Mouse (Mus musculus): ENCODE measurements at regions not wholly inside any gene's neighbourhood (a gene's known extent, or its start where the extent isn't known, plus 50 kb on each side); places are given as distances from the start of the nearest gene placed in this dataset.
"Not testable (repeated sequence)": the region's sequence is repeated elsewhere in the genome, so short reads cannot be mapped to it uniquely, and the experiment has no call there.

GRCm38 (mm10) chr13:82620749-82621148 lies 837.9 kb downstream of the Cetn3 start:
- DNase-seq (ENCODE audit: low spot score), result no peak
- Histone ChIP-seq H3K27ac (ENCODE audit: low read depth, low read length) (no peak overlapping the region), H3K4me1 (replicated peaks; ENCODE audit: control insufficient read depth, insufficient read depth, low read length) (no peaks in the 10 kb centered on the region)

GRCm38 (mm10) chr13:82628727-82629126 lies 845.9 kb downstream of the Cetn3 start:
- H3K4me1 ChIP-seq (replicated peaks; ENCODE audit: control insufficient read depth, insufficient read depth, low read length); H3K36me3 ChIP-seq (ENCODE audit: control insufficient read depth, insufficient read depth, low read length); ATAC-seq (ENCODE audit: low FRiP score); H3K27me3 ChIP-seq (ENCODE audit: control insufficient read depth, insufficient read depth, low read length); H3K9ac ChIP-seq (ENCODE audit: low read depth, low read length); H3K4me2 ChIP-seq (replicated peaks; ENCODE audit: low read depth, low read length); H3K4me3 ChIP-seq (ENCODE audit: low read depth, low read length); H3K27ac ChIP-seq (ENCODE audit: low read depth, low read length); H3K9me3 ChIP-seq (ENCODE audit: control insufficient read depth, low read length); DNase-seq (ENCODE audit: low spot score): not testable (repeated sequence)

More at GRCm38 (mm10) chr13:82620749-82621148, 837.9 kb downstream of the Cetn3 start:
- Histone ChIP-seq H3K4me2 (replicated peaks; ENCODE audit: low read depth, low read length) (no peak overlapping the region), H3K36me3 (ENCODE audit: control insufficient read depth, insufficient read depth, low read length) (no peaks in the 10 kb centered on the region), H3K4me3 (ENCODE audit: low read depth, low read length) (no peak overlapping the region), H3K9me3 (ENCODE audit: control insufficient read depth, low read length) (no peaks in the 10 kb centered on the region), H3K9ac (ENCODE audit: low read depth, low read length) (no peak overlapping the region), H3K27me3 (ENCODE audit: control insufficient read depth, insufficient read depth, low read length) (no peaks in the 10 kb centered on the region)
- ATAC-seq (ENCODE audit: low FRiP score), result peak; percentile 76
- WGBS, result 53% methylated on average over 1 of the region's 1 CpGs

All from hindbrain, embryonic 11.5 days (tissue).